Mouse (Mus musculus) liver, embryonic 13.5 days (tissue): ENCODE measurements at regions not wholly inside any gene's neighbourhood (a gene's known extent, or its start where the extent isn't known, plus 50 kb on each side); places are given as distances from the start of the nearest gene placed in this dataset.

Experiments used
- ATAC-seq: fragments of 200-750 bp; cut with Nextera tagmentation; 2 replicates; pipeline ENCODE4 v1.8.0; 2017; ENCODE audit warnings: low read depth, mild to moderate bottlenecking, moderate number of reproducible peaks, moderate library complexity
- DNase-seq: peaks from one replicate; pipeline ENCODE4 v3.0.0; 2022
- H3K27ac ChIP-seq: fragments of 300-500 bp; sonication (generic); 2 replicates; pipeline ENCODE4 v1.5.1; 2015; ENCODE audit warnings: moderate library complexity, mild to moderate bottlenecking, inconsistent platforms
- H3K27me3 ChIP-seq: fragments of 300-500 bp; sonication (generic); 2 replicates; pipeline ENCODE4 v1.6.1; 2015; ENCODE audit warnings: mild to moderate bottlenecking, inconsistent platforms
- H3K36me3 ChIP-seq: fragments of 300-500 bp; sonication (generic); 2 replicates; pipeline ENCODE4 v1.6.1; 2015; ENCODE audit warnings: mild to moderate bottlenecking, inconsistent platforms
- H3K4me1 ChIP-seq: fragments of 300-500 bp; sonication (generic); replicated peaks from 2 replicates; pipeline ENCODE4 v1.6.1; 2015; ENCODE audit warnings: inconsistent platforms
- H3K4me2 ChIP-seq: fragments of 300-500 bp; sonication (generic); 2 replicates; pipeline ENCODE4 v1.6.1; 2015; ENCODE audit warnings: inconsistent platforms, mild to moderate bottlenecking, moderate library complexity
- H3K4me3 ChIP-seq: fragments of 300-500 bp; sonication (generic); replicated peaks from 2 replicates; pipeline ENCODE4 v1.5.1; 2015; ENCODE audit warnings: mild to moderate bottlenecking, inconsistent platforms
- H3K9ac ChIP-seq: fragments of 300-500 bp; sonication (generic); 2 replicates; pipeline ENCODE4 v1.6.1; 2015; ENCODE audit warnings: mild to moderate bottlenecking, inconsistent platforms
- H3K9me3 ChIP-seq: fragments of 300-500 bp; sonication (generic); replicated peaks from 2 replicates; pipeline ENCODE4 v1.6.1; 2016; ENCODE audit warnings: inconsistent platforms
- WGBS: fragments of 180-500 bp; shearing (Covaris S2); methylation state at CpG from one replicate; pipeline ENCODE4 v1.1.7; 2015; ENCODE audit not compliant: insufficient replicate concordance; 5-methylcytosine and 5-hydroxymethylcytosine counted together

GRCm38 (mm10) chr12:71370091-71370490 is 60.4 kb downstream of the Dact1 start:
- Histone ChIP-seq H3K4me2 (no peak overlapping the region), H3K27me3 (no peaks in the 10 kb centered on the region), H3K4me1 (peaks cover 5% of the 10 kb centered on the region; the same call in 1 of the 2 replicates), H3K4me3 (no peak overlapping the region), H3K9ac (no peak overlapping the region), H3K9me3 (no peaks in the 10 kb centered on the region), H3K27ac (no peak overlapping the region), H3K36me3 (no peaks in the 10 kb centered on the region)
- ATAC-seq (no peak), DNase-seq (no peak)
- WGBS = 34% methylated on average over 5 of the region's 5 CpGs

GRCm38 (mm10) chr12:71371948-71372347 is 62.3 kb downstream of the Dact1 start:
- no peak for ATAC-seq
- Histone ChIP-seq H3K27me3 (no peaks in the 10 kb centered on the region), H3K27ac (no peak overlapping the region), H3K9me3 (no peaks in the 10 kb centered on the region), H3K4me1 (peaks cover 5% of the 10 kb centered on the region; the same call in 1 of the 2 replicates), H3K36me3 (no peaks in the 10 kb centered on the region), H3K9ac (no peak overlapping the region), H3K4me2 (no peak overlapping the region), H3K4me3 (no peak overlapping the region)
- 71% methylated on average over 5 of the region's 5 CpGs for WGBS
- DNase-seq = no peak

GRCm38 (mm10) chr12:71373633-71374032 is 63.9 kb downstream of the Dact1 start:
- ATAC-seq = no peak
- no peaks in the 10 kb centered on the region for H3K27me3 ChIP-seq
- no peaks in the 10 kb centered on the region for H3K9me3 ChIP-seq
- H3K36me3 ChIP-seq = no peaks in the 10 kb centered on the region
- no peak overlapping the region for H3K4me2 ChIP-seq
- no peak for DNase-seq
- H3K4me1 ChIP-seq = no peaks in the 10 kb centered on the region; the same call in 1 of the 2 replicates
- no peak overlapping the region for H3K9ac ChIP-seq
- WGBS = 63% methylated on average over 2 of the region's 2 CpGs
- H3K4me3 ChIP-seq = no peak overlapping the region
- no peak overlapping the region for H3K27ac ChIP-seq

- ATAC-seq (no peak), DNase-seq (no peak)
- 45% methylated on average over 8 of the region's 8 CpGs for WGBS
- no peak overlapping the region for H3K4me3 ChIP-seq
- H3K36me3 ChIP-seq = no peaks in the 10 kb centered on the region
- no peak overlapping the region for H3K4me2 ChIP-seq
- H3K27me3 ChIP-seq = no peaks in the 10 kb centered on the region
- no peaks in the 10 kb centered on the region; the same call in 1 of the 2 replicates for H3K4me1 ChIP-seq
- H3K27ac ChIP-seq = no peak overlapping the region
- no peaks in the 10 kb centered on the region for H3K9me3 ChIP-seq
- H3K9ac ChIP-seq = no peak overlapping the region
These were observed 66.8 kb downstream of the Dact1 start for GRCm38 (mm10) chr12:71376446-71376845.

- H3K27me3 ChIP-seq = no peaks in the 10 kb centered on the region
- no peaks in the 10 kb centered on the region for H3K36me3 ChIP-seq
- no peaks in the 10 kb centered on the region; the same call in 1 of the 2 replicates for H3K4me1 ChIP-seq
- WGBS = 51% methylated on average over 9 of the region's 9 CpGs
- no peak overlapping the region for H3K4me2 ChIP-seq
- H3K9me3 ChIP-seq = no peaks in the 10 kb centered on the region
- no peak overlapping the region for H3K27ac ChIP-seq
- no peak for DNase-seq
- no peak overlapping the region for H3K4me3 ChIP-seq
- no peak overlapping the region for H3K9ac ChIP-seq
- no peak for ATAC-seq
These were observed 67.3 kb downstream of the Dact1 start for GRCm38 (mm10) chr12:71376966-71377365.

GRCm38 (mm10) chr12:71379626-71380423 is 70.1 kb downstream of the Dact1 start:
- H3K27me3 ChIP-seq = no peaks in the 10 kb centered on the region
- no peak overlapping the region for H3K27ac ChIP-seq
- no peaks in the 10 kb centered on the region for H3K9me3 ChIP-seq
- H3K9ac ChIP-seq = no peak overlapping the region
- DNase-seq = no peak
- H3K4me3 ChIP-seq = no peak overlapping the region
- H3K4me2 ChIP-seq = no peak overlapping the region
- 59% methylated on average over 8 of the region's 8 CpGs for WGBS
- no peaks in the 10 kb centered on the region for H3K36me3 ChIP-seq
- ATAC-seq = no peak
- no peaks in the 10 kb centered on the region; the same call in 1 of the 2 replicates for H3K4me1 ChIP-seq

GRCm38 (mm10) chr12:71380424-71380761 is 70.7 kb downstream of the Dact1 start:
- no peak for ATAC-seq
- H3K9ac ChIP-seq = no peak overlapping the region
- DNase-seq = no peak

GRCm38 (mm10) chr12:71386251-71386650 is 76.6 kb downstream of the Dact1 start:
- H3K4me1 ChIP-seq = no peaks in the 10 kb centered on the region
- H3K4me3 ChIP-seq = no peak overlapping the region
- H3K9me3 ChIP-seq = no peaks in the 10 kb centered on the region
- no peaks in the 10 kb centered on the region for H3K27me3 ChIP-seq
- ATAC-seq (no peak), DNase-seq (no peak)
- no peak overlapping the region for H3K9ac ChIP-seq
- no peak overlapping the region for H3K4me2 ChIP-seq
- no peak overlapping the region for H3K27ac ChIP-seq
- 45% methylated on average over 3 of the region's 3 CpGs for WGBS
- no peaks in the 10 kb centered on the region for H3K36me3 ChIP-seq

More at GRCm38 (mm10) chr12:71380424-71380761, 70.7 kb downstream of the Dact1 start:
- Histone ChIP-seq H3K27me3 (no peaks in the 10 kb centered on the region), H3K27ac (no peak overlapping the region), H3K4me1 (no peaks in the 10 kb centered on the region; the same call in 1 of the 2 replicates), H3K4me3 (no peak overlapping the region), H3K9me3 (no peaks in the 10 kb centered on the region), H3K4me2 (no peak overlapping the region), H3K36me3 (no peaks in the 10 kb centered on the region)
- WGBS = 59% methylated on average over 3 of the region's 3 CpGs

GRCm38 (mm10) chr12:71391481-71391880 is 81.8 kb downstream of the Dact1 start:
- Histone ChIP-seq H3K4me1 (no peaks in the 10 kb centered on the region), H3K36me3 (no peaks in the 10 kb centered on the region), H3K4me2 (no peak overlapping the region), H3K27me3 (no peaks in the 10 kb centered on the region), H3K27ac (no peak overlapping the region), H3K4me3 (no peak overlapping the region), H3K9me3 (no peaks in the 10 kb centered on the region), H3K9ac (no peak overlapping the region)
- ATAC-seq (no peak), DNase-seq (no peak)
- 65% methylated on average over 6 of the region's 6 CpGs for WGBS

GRCm38 (mm10) chr12:71393752-71394151 is 84.1 kb downstream of the Dact1 start:
- no peaks in the 10 kb centered on the region for H3K4me1 ChIP-seq
- WGBS = 47% methylated on average over 1 of the region's 1 CpGs
- H3K4me3 ChIP-seq = no peak overlapping the region
- H3K9ac ChIP-seq = no peak overlapping the region
- no peak overlapping the region for H3K4me2 ChIP-seq
- ATAC-seq = no peak
- no peak for DNase-seq
- no peaks in the 10 kb centered on the region for H3K9me3 ChIP-seq
- no peak overlapping the region for H3K27ac ChIP-seq
- H3K36me3 ChIP-seq = no peaks in the 10 kb centered on the region
- no peaks in the 10 kb centered on the region for H3K27me3 ChIP-seq

- Histone ChIP-seq H3K4me3 (no peak overlapping the region), H3K27me3 (no peaks in the 10 kb centered on the region), H3K9ac (no peak overlapping the region), H3K9me3 (no peaks in the 10 kb centered on the region), H3K27ac (no peak overlapping the region), H3K36me3 (no peaks in the 10 kb centered on the region), H3K4me1 (no peaks in the 10 kb centered on the region; the same call in 1 of the 2 replicates), H3K4me2 (no peak overlapping the region)
- ATAC-seq = no peak
- no peak for DNase-seq
- WGBS = 72% methylated on average over 7 of the region's 7 CpGs
These were observed 87.8 kb downstream of the Dact1 start for GRCm38 (mm10) chr12:71397456-71397855.

GRCm38 (mm10) chr12:71398701-71399100 is 89.0 kb downstream of the Dact1 start:
- no peak for DNase-seq
- H3K27ac ChIP-seq = no peak overlapping the region
- WGBS = 77% methylated on average over 3 of the region's 3 CpGs
- H3K4me2 ChIP-seq = no peak overlapping the region
- H3K9ac ChIP-seq = no peak overlapping the region
- H3K9me3 ChIP-seq = no peaks in the 10 kb centered on the region
- no peak for ATAC-seq
- no peaks in the 10 kb centered on the region; the same call in 1 of the 2 replicates for H3K4me1 ChIP-seq
- no peak overlapping the region for H3K4me3 ChIP-seq
- no peaks in the 10 kb centered on the region for H3K27me3 ChIP-seq
- no peaks in the 10 kb centered on the region for H3K36me3 ChIP-seq
